Mouse (Mus musculus) MEL (cell line): ENCODE measurements at regions not wholly inside any gene's neighbourhood (a gene's known extent, or its start where the extent isn't known, plus 50 kb on each side); places are given as distances from the start of the nearest gene placed in this dataset.

ENCODE experiments used
- ELF1 ChIP-seq: IDR thresholded peaks from 2 replicates; pipeline ENCODE4 v1.6.1; 2014; ENCODE audit warnings: low read depth, mild to moderate bottlenecking, inconsistent platforms, low read length, improper control_type of control experiment, moderate library complexity
- USF1 ChIP-seq: IDR thresholded peaks from 2 replicates; pipeline ENCODE4 v1.6.1; 2014; ENCODE audit warnings: low read depth, mild to moderate bottlenecking, inconsistent platforms, low read length, improper control_type of control experiment, moderate library complexity

DNA sequence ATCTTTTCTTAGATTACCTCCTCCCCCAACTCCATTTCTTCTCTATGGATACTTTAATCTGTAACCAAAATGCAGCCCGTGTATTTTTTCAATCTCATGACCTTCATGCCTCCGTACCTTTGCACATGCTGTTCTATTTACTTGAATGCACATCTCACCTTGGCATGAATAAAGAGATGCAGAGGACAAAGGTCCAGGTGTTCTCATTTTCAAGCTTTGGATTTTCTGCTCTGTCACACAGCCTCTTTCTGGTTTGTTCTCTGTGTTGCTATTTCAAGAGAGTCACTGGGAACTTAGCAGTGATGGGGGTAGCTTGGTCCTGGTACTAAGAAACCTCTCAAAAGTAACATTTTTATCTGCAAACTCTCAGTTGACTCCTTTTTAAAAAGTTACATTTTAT, 175.3 kb upstream of the Adgra3 start:
- TF ChIP-seq ELF1 (no peak), USF1 (no peak)
